Mouse (Mus musculus): Measurements from ENCODE around the gene Irf8.

GRCm38 (mm10) chr8:120763267-120763666, 27.1 kb downstream of the Irf8 start:
- no peak for TF ChIP-seq POLR2A (IDR thresholded peaks at IDR 0.05; ENCODE audit: borderline replicate concordance, control insufficient read depth, low read depth, low read length)
- no peak for TF ChIP-seq CTCF (IDR thresholded peaks at IDR 0.05; ENCODE audit: control insufficient read depth, insufficient read depth, low read length)
